Mouse (Mus musculus): ENCODE measurements at regions not wholly inside any gene's neighbourhood (a gene's known extent, or its start where the extent isn't known, plus 50 kb on each side); places are given as distances from the start of the nearest gene placed in this dataset.

- H3K4me3 ChIP-seq (replicated peaks) = no peak overlapping the region
- 67% methylated on average over 5 of the region's 5 CpGs for WGBS (ENCODE audit: insufficient replicate concordance)
- H3K9me3 ChIP-seq (replicated peaks) = no peaks in the 10 kb centered on the region
- H3K4me1 ChIP-seq (replicated peaks) = no peaks in the 10 kb centered on the region
- no peak overlapping the region for H3K4me2 ChIP-seq
- no peaks in the 10 kb centered on the region for H3K27me3 ChIP-seq
- H3K27ac ChIP-seq (replicated peaks) = no peak overlapping the region
- ATAC-seq (ENCODE audit: insufficient read depth) = no peak
- no peak overlapping the region for H3K9ac ChIP-seq
- H3K36me3 ChIP-seq (replicated peaks) = no peaks in the 10 kb centered on the region
Measured at GRCm38 (mm10) chr1:184562239-184562638, 170.2 kb downstream of the Hlx start.

GRCm38 (mm10) chr1:184559543-184559942 lies 172.9 kb downstream of the Hlx start:
- Histone ChIP-seq H3K9me3 (replicated peaks) (no peaks in the 10 kb centered on the region), H3K4me1 (replicated peaks) (no peaks in the 10 kb centered on the region), H3K27ac (replicated peaks) (no peak overlapping the region), H3K4me3 (replicated peaks) (no peak overlapping the region), H3K9ac (no peak overlapping the region), H3K36me3 (replicated peaks) (no peaks in the 10 kb centered on the region), H3K27me3 (no peaks in the 10 kb centered on the region), H3K4me2 (no peak overlapping the region)
- 51% methylated on average over 7 of the region's 7 CpGs for WGBS (ENCODE audit: insufficient replicate concordance)
- ATAC-seq (ENCODE audit: insufficient read depth) = no peak

DNA sequence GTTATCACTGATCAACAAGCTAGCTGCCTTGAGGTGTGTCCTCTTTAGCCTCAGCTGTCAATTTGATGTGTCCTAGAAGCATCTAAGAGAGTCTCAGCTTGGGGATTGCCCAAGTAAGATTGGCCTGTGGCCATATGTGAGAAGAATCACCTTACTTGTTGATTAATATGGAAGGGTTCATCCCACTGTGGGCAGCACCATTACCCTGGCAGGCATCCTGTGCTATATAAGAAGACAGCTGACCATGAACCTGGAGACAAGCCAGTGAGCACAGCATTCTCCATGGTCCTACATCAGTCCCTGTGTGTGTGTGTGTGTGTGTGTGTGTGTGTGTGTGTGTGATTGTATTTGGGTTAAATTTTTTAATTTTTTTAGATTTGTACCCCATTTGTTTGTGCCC lies 178.6 kb downstream of the Hlx start:
- Histone ChIP-seq H3K27ac (replicated peaks) (no peak overlapping the region), H3K4me1 (replicated peaks) (no peaks in the 10 kb centered on the region), H3K9me3 (replicated peaks) (no peaks in the 10 kb centered on the region), H3K9ac (no peak overlapping the region), H3K4me3 (replicated peaks) (no peak overlapping the region), H3K27me3 (no peaks in the 10 kb centered on the region; the same call in 1 of the 2 replicates), H3K4me2 (no peak overlapping the region), H3K36me3 (replicated peaks) (no peaks in the 10 kb centered on the region)
- ATAC-seq (ENCODE audit: insufficient read depth) = no peak

DNA sequence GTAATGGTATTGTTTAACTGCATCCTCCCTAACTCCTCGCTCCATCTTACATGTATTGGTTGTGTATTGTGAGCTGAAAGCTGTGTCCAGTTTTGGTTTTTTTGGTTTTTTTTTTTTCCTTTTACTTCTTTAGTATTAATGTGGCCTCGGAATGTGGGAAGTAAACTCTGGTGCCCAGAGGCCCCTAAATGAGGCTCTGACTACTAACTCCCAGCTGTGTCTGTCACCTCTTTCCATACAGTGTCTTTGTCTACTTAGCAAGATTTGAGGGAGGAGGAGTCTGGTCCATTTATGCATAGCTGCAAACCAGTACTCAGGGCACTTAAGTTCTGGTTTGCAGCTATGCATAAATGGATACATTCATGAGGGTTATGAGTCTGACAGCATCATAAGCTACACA lies 181.9 kb downstream of the Hlx start:
- no peaks in the 10 kb centered on the region for H3K4me1 ChIP-seq (replicated peaks)
- H3K9ac ChIP-seq = no peak overlapping the region
- no peaks in the 10 kb centered on the region for H3K36me3 ChIP-seq (replicated peaks)
- H3K9me3 ChIP-seq (replicated peaks) = no peaks in the 10 kb centered on the region
- no peak for ATAC-seq (ENCODE audit: insufficient read depth)
- 55% methylated on average over 2 of the region's 2 CpGs for WGBS (ENCODE audit: insufficient replicate concordance)
- no peak overlapping the region for H3K4me3 ChIP-seq (replicated peaks)
- no peak overlapping the region for H3K4me2 ChIP-seq
- no peaks in the 10 kb centered on the region; the same call in 1 of the 2 replicates for H3K27me3 ChIP-seq
- H3K27ac ChIP-seq (replicated peaks) = no peak overlapping the region

- Histone ChIP-seq H3K4me3 (replicated peaks) (no peak overlapping the region), H3K4me1 (replicated peaks) (no peaks in the 10 kb centered on the region), H3K9me3 (replicated peaks) (no peaks in the 10 kb centered on the region), H3K9ac (no peak overlapping the region), H3K36me3 (replicated peaks) (no peaks in the 10 kb centered on the region), H3K27ac (replicated peaks) (no peak overlapping the region), H3K4me2 (no peak overlapping the region), H3K27me3 (no peaks in the 10 kb centered on the region; the same call in 1 of the 2 replicates)
- ATAC-seq (ENCODE audit: insufficient read depth) = no peak
- WGBS (ENCODE audit: insufficient replicate concordance) = 73% methylated on average over 15 of the region's 15 CpGs
Measured at GRCm38 (mm10) chr1:184547650-184548235, 184.7 kb downstream of the Hlx start.

- H3K4me2 ChIP-seq = no peak overlapping the region
- H3K9me3 ChIP-seq (replicated peaks) = no peaks in the 10 kb centered on the region
- 60% methylated on average over 5 of the region's 5 CpGs for WGBS (ENCODE audit: insufficient replicate concordance)
- no peak for ATAC-seq (ENCODE audit: insufficient read depth)
- H3K4me1 ChIP-seq (replicated peaks) = no peaks in the 10 kb centered on the region
- H3K27ac ChIP-seq (replicated peaks) = no peak overlapping the region
- no peak overlapping the region for H3K9ac ChIP-seq
- no peak overlapping the region for H3K4me3 ChIP-seq (replicated peaks)
- H3K36me3 ChIP-seq (replicated peaks) = no peaks in the 10 kb centered on the region
- H3K27me3 ChIP-seq = no peaks in the 10 kb centered on the region; the same call in 1 of the 2 replicates
Measured at GRCm38 (mm10) chr1:184546140-184546661, 186.2 kb downstream of the Hlx start.

DNA sequence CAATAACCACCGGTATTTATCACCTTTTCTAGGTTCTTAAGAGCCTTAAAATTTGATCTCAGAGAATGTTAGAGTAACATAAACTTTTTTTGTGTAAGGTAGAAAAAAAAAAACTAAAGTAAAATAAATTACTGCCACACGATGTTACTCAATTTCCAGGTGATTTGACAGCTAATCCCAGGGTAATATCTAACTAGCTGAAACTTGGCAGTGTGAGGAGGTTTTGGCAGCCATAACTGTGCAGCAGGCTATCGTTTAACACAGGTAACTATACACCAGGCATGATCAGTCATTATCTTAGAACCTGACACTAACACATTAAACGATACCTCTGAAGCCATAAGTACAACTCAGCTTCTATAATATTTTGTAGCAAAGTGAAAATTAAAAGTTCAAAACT lies 187.3 kb downstream of the Hlx start:
- Histone ChIP-seq H3K9me3 (replicated peaks) (no peaks in the 10 kb centered on the region), H3K36me3 (replicated peaks) (no peaks in the 10 kb centered on the region), H3K27ac (replicated peaks) (no peak overlapping the region), H3K9ac (no peak overlapping the region), H3K27me3 (no peaks in the 10 kb centered on the region), H3K4me2 (no peak overlapping the region), H3K4me1 (replicated peaks) (no peaks in the 10 kb centered on the region), H3K4me3 (replicated peaks) (no peak overlapping the region)
- no peak for ATAC-seq (ENCODE audit: insufficient read depth)
- whole genome bisulfite sequencing (ENCODE audit: insufficient replicate concordance) = 53% methylated on average over 4 of the region's 4 CpGs

GRCm38 (mm10) chr1:184542321-184543115 lies 189.9 kb downstream of the Hlx start:
- Histone ChIP-seq H3K4me3 (replicated peaks) (no peak overlapping the region), H3K27me3 (no peaks in the 10 kb centered on the region), H3K4me2 (no peak overlapping the region), H3K27ac (replicated peaks) (no peak overlapping the region), H3K9me3 (replicated peaks) (no peaks in the 10 kb centered on the region), H3K9ac (no peak overlapping the region), H3K4me1 (replicated peaks) (no peaks in the 10 kb centered on the region), H3K36me3 (replicated peaks) (no peaks in the 10 kb centered on the region)
- 43% methylated on average over 11 of the region's 11 CpGs for WGBS (ENCODE audit: insufficient replicate concordance)
- ATAC-seq (ENCODE audit: insufficient read depth) = no peak

DNA sequence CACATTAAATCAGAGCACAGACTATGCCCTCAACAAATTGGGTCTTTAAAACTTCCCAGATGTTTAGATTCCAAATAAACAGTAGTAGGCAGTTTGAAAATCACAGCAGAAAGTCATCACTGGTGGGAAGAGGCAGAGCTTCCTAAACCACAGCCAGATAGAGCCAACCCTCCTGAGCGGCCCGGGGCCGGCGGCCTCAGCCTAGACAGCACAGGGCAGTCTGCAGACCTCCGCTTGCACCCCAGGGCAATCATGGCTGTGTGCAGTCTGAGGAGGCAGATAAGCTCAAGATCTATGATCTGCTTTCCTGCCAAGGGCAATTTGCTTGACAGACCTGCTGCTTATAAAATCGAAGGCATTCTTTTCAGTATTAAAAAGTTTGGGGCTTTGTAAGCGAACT lies 192.6 kb downstream of the Hlx start:
- no peak for ATAC-seq (ENCODE audit: insufficient read depth)

DNA sequence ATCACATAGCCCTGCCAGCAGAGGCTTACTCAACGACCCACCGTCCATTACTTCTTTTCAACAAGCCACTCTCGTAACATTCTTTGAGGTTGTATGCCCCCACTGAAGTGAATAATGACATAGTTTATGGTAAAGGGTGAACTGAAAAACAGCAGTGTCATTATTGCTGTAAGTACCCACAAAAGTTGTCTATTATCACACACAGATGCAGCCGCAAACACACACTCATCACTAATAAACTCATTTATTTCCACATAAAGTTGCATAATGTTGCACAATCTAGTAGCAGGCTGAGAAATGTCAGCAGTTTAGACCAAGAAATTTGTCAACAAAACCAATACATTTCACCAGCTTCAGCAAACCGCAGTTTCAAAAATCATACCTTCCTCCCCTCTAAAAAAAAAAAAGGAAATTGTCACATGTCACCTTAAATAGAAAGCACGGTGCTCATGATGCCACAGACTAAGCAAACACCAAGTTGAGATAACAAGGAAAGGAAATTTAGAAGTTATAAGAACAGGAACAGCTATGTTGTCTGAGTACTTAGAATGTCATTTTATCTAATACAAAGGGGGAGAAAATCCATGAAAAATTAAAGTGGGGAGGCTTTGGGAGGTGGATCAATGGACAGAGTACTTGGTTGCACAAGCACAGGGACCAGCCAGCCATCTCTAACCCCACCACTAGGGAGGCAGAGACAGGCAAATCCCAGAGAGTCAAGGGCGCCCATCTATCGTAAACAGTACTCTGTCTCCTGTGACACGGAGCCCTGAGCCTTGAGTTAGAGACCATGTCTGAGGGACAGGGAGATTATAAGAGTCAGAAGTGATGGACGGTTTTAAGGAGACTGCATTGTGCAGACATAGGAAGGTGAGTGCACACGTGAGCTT lies 195.9 kb downstream of the Hlx start:
- WGBS (ENCODE audit: insufficient replicate concordance) = 50% methylated on average over 11 of the region's 11 CpGs
- H3K9me3 ChIP-seq (replicated peaks) = no peaks in the 10 kb centered on the region
- no peaks in the 10 kb centered on the region for H3K27me3 ChIP-seq
- no peaks in the 10 kb centered on the region for H3K36me3 ChIP-seq (replicated peaks)
- no peak overlapping the region for H3K9ac ChIP-seq
- no peak overlapping the region for H3K4me2 ChIP-seq
- H3K4me1 ChIP-seq (replicated peaks) = no peaks in the 10 kb centered on the region
- ATAC-seq (ENCODE audit: insufficient read depth) = no peak
- peak overlapping the region; percentile 29; the same call in 1 of the 2 replicates for H3K27ac ChIP-seq (replicated peaks)
- H3K4me3 ChIP-seq (replicated peaks) = no peak overlapping the region

More for the DNA sequence above, 192.6 kb downstream of the Hlx start:
- Histone ChIP-seq H3K27me3 (no peaks in the 10 kb centered on the region), H3K4me3 (replicated peaks) (no peak overlapping the region), H3K4me2 (no peak overlapping the region), H3K36me3 (replicated peaks) (no peaks in the 10 kb centered on the region), H3K27ac (replicated peaks) (no peak overlapping the region), H3K9ac (no peak overlapping the region), H3K4me1 (replicated peaks) (no peaks in the 10 kb centered on the region), H3K9me3 (replicated peaks) (no peaks in the 10 kb centered on the region)
- WGBS (ENCODE audit: insufficient replicate concordance) = 30% methylated on average over 7 of the region's 7 CpGs

DNA sequence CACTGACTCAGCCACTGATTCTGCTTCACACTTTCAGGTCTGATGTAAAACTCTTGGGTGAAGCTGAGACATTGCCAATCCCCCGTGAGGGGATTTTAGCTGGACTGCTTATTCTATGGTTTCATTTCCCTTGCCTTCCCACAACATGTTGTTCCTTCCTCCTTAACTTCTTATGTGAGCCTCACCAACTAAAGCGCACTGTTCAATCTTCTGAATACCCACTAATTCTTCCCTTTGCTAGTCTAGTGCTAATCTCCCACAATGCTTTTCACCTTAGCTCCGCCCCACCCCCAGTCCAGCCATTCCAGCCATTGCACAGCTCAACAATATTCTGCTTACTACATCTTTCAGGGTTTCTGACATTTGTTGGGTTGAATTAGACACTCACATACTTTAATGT lies 196.7 kb downstream of the Hlx start:
- Histone ChIP-seq H3K4me3 (replicated peaks) (no peak overlapping the region), H3K9me3 (replicated peaks) (no peaks in the 10 kb centered on the region), H3K36me3 (replicated peaks) (no peaks in the 10 kb centered on the region), H3K4me2 (no peak overlapping the region), H3K27me3 (no peaks in the 10 kb centered on the region), H3K9ac (no peak overlapping the region), H3K4me1 (replicated peaks) (no peaks in the 10 kb centered on the region), H3K27ac (replicated peaks) (peak overlapping the region; percentile 29; the same call in 1 of the 2 replicates)
- no peak; the same call in 1 of the 2 replicates for ATAC-seq (ENCODE audit: insufficient read depth)
- WGBS (ENCODE audit: insufficient replicate concordance) = 62% methylated on average over 3 of the region's 3 CpGs
